Mouse (Mus musculus) MEL (cell line): ENCODE results near the gene Lcmt1. TPM values are rescaled to one million over a fixed set of nuclear protein-coding genes. Genes with fewer than 3 reads are reported as not detected.

ENCODE experiments used
- DNase-seq: peaks from one replicate; pipeline ENCODE4 v3.0.0; 2011; ENCODE audit warnings: low read depth, low spot score
- H3K27ac ChIP-seq: 2 replicates; pipeline ENCODE4 v1.5.1; 2012; ENCODE audit warnings: low read depth, mild to moderate bottlenecking, control low read depth, low read length, moderate library complexity; ENCODE audit not compliant: control insufficient read depth
- H3K27me3 ChIP-seq, 2 experiments: fragments of 150-350 bp in 1 of 2; sonication (generic) in 1 of 2; 2 replicates each; pipeline ENCODE4 v1.6.1; 2012; ENCODE audit warnings: low read length in 2 of 2, mild to moderate bottlenecking in 2 of 2, improper control_type of control experiment in 1 of 2, moderate library complexity in 1 of 2; ENCODE audit not compliant: insufficient read depth in 2 of 2, control insufficient read depth in 1 of 2
- H3K36me3 ChIP-seq, 2 experiments: 2 replicates each; pipeline ENCODE4 v1.6.1; 2012 to 2014; ENCODE audit warnings: low read length in 2 of 2, improper control_type of control experiment in 1 of 2, inconsistent platforms in 1 of 2, mild to moderate bottlenecking in 1 of 2; ENCODE audit not compliant: insufficient read depth in 2 of 2, control insufficient read depth in 1 of 2
- H3K4me1 ChIP-seq, 2 experiments: fragments of 150-350 bp in 1 of 2; sonication (generic) in 1 of 2; 2 replicates each; pipeline ENCODE4 v1.6.1; 2012; ENCODE audit warnings: low read length in 2 of 2, improper control_type of control experiment in 1 of 2, mild to moderate bottlenecking in 1 of 2; ENCODE audit not compliant: insufficient read depth in 2 of 2, control insufficient read depth in 1 of 2
- H3K4me3 ChIP-seq, 2 experiments: fragments of 150-350 bp in 1 of 2; sonication (generic) in 1 of 2; 2 replicates each; pipeline ENCODE4 v1.5.1; 2012; ENCODE audit warnings: low read depth in 2 of 2, low read length in 2 of 2, mild to moderate bottlenecking in 2 of 2, moderate library complexity in 2 of 2, control low read depth in 1 of 2, improper control_type of control experiment in 1 of 2; ENCODE audit not compliant: control insufficient read depth in 1 of 2, insufficient read depth in 1 of 2
- H3K79me2 ChIP-seq: 2 replicates; pipeline ENCODE4 v1.6.1; 2012; ENCODE audit warnings: mild to moderate bottlenecking, low read length, moderate library complexity; ENCODE audit not compliant: control insufficient read depth, poor library complexity, insufficient read depth
- H3K9ac ChIP-seq: 2 replicates; pipeline ENCODE4 v1.6.1; 2012; ENCODE audit warnings: low read depth, mild to moderate bottlenecking, control low read depth, low read length, moderate library complexity; ENCODE audit not compliant: control insufficient read depth, poor library complexity, severe bottlenecking
- H3K9me3 ChIP-seq: fragments of 150-350 bp; sonication (generic); replicated peaks from 2 replicates; pipeline ENCODE4 v1.6.1; 2012; ENCODE audit warnings: mild to moderate bottlenecking, low read length, improper control_type of control experiment, moderate library complexity; ENCODE audit not compliant: insufficient read depth
- CHD1 ChIP-seq: IDR thresholded peaks from 2 replicates; pipeline ENCODE4 v1.6.1; 2012; ENCODE audit warnings: low read depth, mild to moderate bottlenecking, inconsistent platforms, low read length, improper control_type of control experiment
- E2F4 ChIP-seq: IDR thresholded peaks from 2 replicates; pipeline ENCODE4 v1.6.1; 2011; ENCODE audit warnings: low read depth, low read length, improper control_type of control experiment, borderline replicate concordance
- GABPA ChIP-seq: IDR thresholded peaks from 2 replicates; pipeline ENCODE4 v1.6.1; 2012; ENCODE audit warnings: low read depth, mild to moderate bottlenecking, inconsistent platforms, low read length, improper control_type of control experiment, moderate library complexity
- GATA1 ChIP-seq: IDR thresholded peaks from 2 replicates; pipeline ENCODE4 v1.6.1; 2011; ENCODE audit warnings: low read depth, low read length, improper control_type of control experiment
- HCFC1 ChIP-seq: IDR thresholded peaks from 2 replicates; pipeline ENCODE4 v1.6.1; 2012; ENCODE audit warnings: low read depth, mild to moderate bottlenecking, inconsistent platforms, low read length, improper control_type of control experiment, moderate library complexity
- JUND ChIP-seq: IDR thresholded peaks from 2 replicates; pipeline ENCODE4 v1.6.1; 2011; ENCODE audit warnings: low read depth, mild to moderate bottlenecking, improper control_type of control experiment, low read length
- MXI1 ChIP-seq: IDR thresholded peaks from 2 replicates; pipeline ENCODE4 v1.6.1; 2011; ENCODE audit warnings: mild to moderate bottlenecking, low read depth, low read length, improper control_type of control experiment
- MYC ChIP-seq: IDR thresholded peaks from 2 replicates; pipeline ENCODE4 v1.6.1; 2011; ENCODE audit warnings: low read depth, mild to moderate bottlenecking, low read length, improper control_type of control experiment, moderate library complexity
- NELFE ChIP-seq: IDR thresholded peaks from 2 replicates; pipeline ENCODE4 v1.6.1; 2011; ENCODE audit warnings: low read depth, low read length, improper control_type of control experiment
- RAD21 ChIP-seq: IDR thresholded peaks from 2 replicates; pipeline ENCODE4 v1.6.1; 2011; ENCODE audit warnings: mild to moderate bottlenecking, low read depth, low read length, improper control_type of control experiment
- SIN3A ChIP-seq: IDR thresholded peaks from 2 replicates; pipeline ENCODE4 v1.6.1; 2012; ENCODE audit warnings: low read length, improper control_type of control experiment, inconsistent platforms
- SMC3 ChIP-seq: IDR thresholded peaks from 2 replicates; pipeline ENCODE4 v1.6.1; 2011; ENCODE audit warnings: low read depth, low read length, improper control_type of control experiment
- TAL1 ChIP-seq: IDR thresholded peaks from 2 replicates; pipeline ENCODE4 v1.6.1; 2012; ENCODE audit warnings: mild to moderate bottlenecking, inconsistent platforms, low read length, moderate library complexity, mixed read lengths
- TBP ChIP-seq: IDR thresholded peaks from 2 replicates; pipeline ENCODE4 v1.8.0; 2011; ENCODE audit warnings: low read depth, low read length, improper control_type of control experiment
- TCF12 ChIP-seq: IDR thresholded peaks from 2 replicates; pipeline ENCODE4 v1.6.1; 2014; ENCODE audit warnings: low read depth, mild to moderate bottlenecking, inconsistent platforms, low read length, improper control_type of control experiment, moderate library complexity
- UBTF ChIP-seq: IDR thresholded peaks from 2 replicates; pipeline ENCODE4 v1.6.1; 2012; ENCODE audit warnings: low read depth, mild to moderate bottlenecking, inconsistent platforms, low read length, improper control_type of control experiment, moderate library complexity, borderline replicate concordance; ENCODE audit not compliant: insufficient read depth
- USF1 ChIP-seq: IDR thresholded peaks from 2 replicates; pipeline ENCODE4 v1.6.1; 2014; ENCODE audit warnings: low read depth, mild to moderate bottlenecking, inconsistent platforms, low read length, improper control_type of control experiment, moderate library complexity
- ZKSCAN1 ChIP-seq: IDR thresholded peaks from 2 replicates; pipeline ENCODE4 v1.6.1; 2012; ENCODE audit warnings: low read depth, mild to moderate bottlenecking, inconsistent platforms, low read length, improper control_type of control experiment, moderate library complexity
- ZNF384 ChIP-seq: IDR thresholded peaks from 2 replicates; pipeline ENCODE4 v1.6.1; 2012; ENCODE audit warnings: low read depth, mild to moderate bottlenecking, inconsistent platforms, low read length, improper control_type of control experiment
- polyA plus RNA-seq, 2 experiments: library from polyadenylated mRNA; stranded (reverse) in 1 of 2; unstranded in 1 of 2; fragments of >175 nt in 1 of 2; fragments of >200 nt in 1 of 2; gene quantifications; 2 replicates each; pipeline versions ENCODE4 v1.2.1 to v1.2.4; 2012; ENCODE audit warnings: low replicate concordance in 2 of 2, low read depth in 1 of 2; ENCODE audit not compliant: insufficient read length in 2 of 2, insufficient read depth in 1 of 2, missing spikeins in 1 of 2
- total RNA-seq: library from RNA; depleted of rRNA; stranded (reverse); fragments of 300-350 nt; gene quantifications from 2 replicates; pipeline ENCODE4 v1.2.3, GENCODE M21; 2012

Lcmt1 gene
- total and polyA plus RNA-seq, 3 experiments: 44.4 to 51.7 TPM; not detected in 1

DNA sequence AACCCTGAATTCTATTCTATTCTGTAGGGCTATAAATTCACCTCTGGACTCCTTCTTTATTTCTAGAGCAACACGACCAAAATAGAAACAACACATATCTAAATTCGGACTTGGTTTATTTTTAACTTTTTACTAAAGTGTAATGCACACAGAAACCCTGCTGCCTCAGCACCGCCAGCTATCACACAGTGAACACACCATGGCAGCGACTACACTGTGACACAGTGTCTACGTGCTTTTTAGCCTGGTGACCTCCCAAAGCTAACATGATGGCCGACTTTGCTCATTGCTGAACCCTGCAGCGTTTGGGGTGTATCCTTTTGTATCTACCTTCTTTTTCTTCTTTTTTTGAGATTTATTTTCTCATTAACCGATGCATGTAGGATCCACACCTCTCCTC is 83.5 kb downstream of the Lcmt1 start:
- H3K4me1 ChIP-seq: peaks cover under 1 to 10% of the 10 kb centered on the region in 2 experiments
- H3K9me3 ChIP-seq: no peaks in the 10 kb centered on the region
- no peak for DNase-seq
- no peak overlapping the region for H3K27ac ChIP-seq
- no peaks in the 10 kb centered on the region for H3K79me2 ChIP-seq
- no peak overlapping the region for H3K9ac ChIP-seq
- peaks cover 0 to 5% of the 10 kb centered on the region in 2 experiments; a peak in 2 of 4 replicates for H3K36me3 ChIP-seq
- TF ChIP-seq JUND (no peak), GABPA (no peak), E2F4 (no peak), NELFE (no peak), UBTF (no peak)
- TF ChIP-seq, all 39 proteins: peak for 0
- Histone ChIP-seq H3K4me3 (no peak overlapping the region), H3K27me3 (no peaks in the 10 kb centered on the region)

DNA sequence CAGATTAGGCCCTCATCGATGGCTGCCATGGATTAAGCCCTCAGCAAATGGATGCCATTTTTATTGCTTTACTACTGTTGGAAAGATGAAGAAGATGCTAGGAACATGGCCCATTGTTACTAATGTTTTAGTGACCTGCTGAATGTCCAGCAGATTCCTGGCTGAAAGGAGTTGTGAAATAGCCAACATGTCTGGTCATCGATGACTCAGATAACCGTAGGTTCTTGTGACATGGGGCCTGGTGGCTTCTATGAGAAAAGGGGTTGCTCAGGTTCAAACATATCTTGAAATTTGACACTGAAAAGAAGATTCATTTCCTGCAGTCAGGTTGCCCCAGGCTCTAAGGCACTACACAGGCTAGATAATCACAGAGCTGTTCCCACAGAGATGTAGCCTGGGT is 85.5 kb downstream of the Lcmt1 start:
- Histone ChIP-seq H3K36me3 (peaks cover 0 to 17% of the 10 kb centered on the region in 2 experiments; a peak in 2 of 4 replicates), H3K9ac (no peak overlapping the region), H3K27me3 (no peaks in the 10 kb centered on the region), H3K79me2 (no peaks in the 10 kb centered on the region), H3K27ac (no peak overlapping the region), H3K4me1 (peaks cover 5 to 19% of the 10 kb centered on the region in 2 experiments), H3K4me3 (no peak overlapping the region), H3K9me3 (no peaks in the 10 kb centered on the region)
- no peak for DNase-seq
- TF ChIP-seq TAL1: no peak
- no peak for TF ChIP-seq CHD1
- TF ChIP-seq RAD21: no peak
- no peak for TF ChIP-seq NELFE
- no peak for TF ChIP-seq SMC3
- no peak for TF ChIP-seq USF1
- TF ChIP-seq TCF12: no peak
- no peak for TF ChIP-seq MYC
- no peak for TF ChIP-seq HCFC1
- no peak for TF ChIP-seq ZNF384
- TF ChIP-seq SIN3A: no peak
- TF ChIP-seq ZKSCAN1: no peak
- TF ChIP-seq MXI1: no peak
- no peak for TF ChIP-seq GATA1
- TF ChIP-seq TBP: no peak
